Mouse (Mus musculus): Measurements from ENCODE around the gene Slamf7.
A peak's percentile ranks its signal among the peaks of the same experiment; 100 is the strongest.

DNA sequence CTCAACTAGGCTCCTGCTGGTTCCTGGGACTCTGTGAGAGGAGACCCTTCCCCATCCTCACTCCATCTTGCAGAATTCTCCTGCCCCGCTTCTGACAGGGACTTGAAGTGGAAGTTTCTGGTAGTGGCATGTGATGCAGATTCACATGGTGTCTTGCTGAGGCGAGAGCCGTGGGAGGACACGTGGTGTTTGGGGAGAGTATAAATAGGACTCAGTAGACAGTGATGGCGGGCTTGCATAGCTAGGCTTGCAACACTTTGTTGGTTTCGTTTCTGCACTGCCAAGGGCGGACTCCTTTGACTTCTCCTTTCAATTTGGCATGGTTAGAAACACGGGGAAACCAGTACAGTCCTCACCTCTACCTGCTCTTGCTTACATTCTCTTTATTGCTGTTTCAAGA, 33.8 kb downstream of the Slamf7 start:
- TF ChIP-seq CTCF (IDR thresholded peaks at IDR 0.05; ENCODE audit: extremely low read depth, insufficient read depth, insufficient read length, insufficient replicate concordance) (no peak), POLR2A (IDR thresholded peaks at IDR 0.05; ENCODE audit: low read depth, low read length) (0 out of 2 replicates have a peak, but pooled peaks have one; percentile 4)
